ENCODE assay signal across 17 mouse cellular contexts in genomic region chr2:168584408-168584807, GRCm38 (mm10). TPM values are rescaled to one million over a fixed set of nuclear protein-coding genes. Genes with fewer than 3 reads are reported as not detected.
DNase-seq lines count a peak whose midpoint lies in the region; ATAC-seq lines count a peak whose summit lies in the region.
"Had no signal": no experiment of that assay in that cellular context is flagged by ENCODE, and none has a peak within 500 bp of the region (broad histone marks: within the 10 kb centered on the region; RNA-seq: fewer than 3 reads in every experiment).

No protein-coding gene starts in this region.

- H3K27ac ChIP-seq in forebrain, embryonic 13.5 days: 0 out of 2 replicates have a peak overlapping the region, but pooled peaks have one; percentile 25
- H3K27ac ChIP-seq in forebrain, embryonic 12.5 days: no peak overlapping the region
- peak overlapping the region; percentile 85 for H3K27ac ChIP-seq in heart, embryonic 10.5 days
- no peak overlapping the region for H3K27ac ChIP-seq in midbrain, embryonic 13.5 days
- no peak overlapping the region for H3K27ac ChIP-seq in midbrain, embryonic 10.5 days (replicated peaks)
- H3K27ac ChIP-seq in limb, embryonic 13.5 days: no peak overlapping the region
- H3K27ac ChIP-seq in kidney, embryonic 14.5 days (ENCODE audit: low read depth, low read length): no peak overlapping the region
- H3K27ac ChIP-seq: embryonic facial prominence, embryonic 15.5 days; intestine, embryonic 15.5 days; liver, embryonic 15.5 days; lung, embryonic 15.5 days had no signal

- peaks cover 53% of the 10 kb centered on the region for H3K4me1 ChIP-seq in forebrain, embryonic 13.5 days
- peaks cover 38% of the 10 kb centered on the region for H3K4me1 ChIP-seq in forebrain, embryonic 12.5 days
- H3K4me1 ChIP-seq in heart, embryonic 10.5 days: peaks cover 81% of the 10 kb centered on the region
- peaks cover 36% of the 10 kb centered on the region for H3K4me1 ChIP-seq in midbrain, embryonic 13.5 days (replicated peaks)
- peaks cover 48% of the 10 kb centered on the region for H3K4me1 ChIP-seq in midbrain, embryonic 10.5 days
- H3K4me1 ChIP-seq in limb, embryonic 13.5 days: peaks cover 81% of the 10 kb centered on the region
- H3K4me1 ChIP-seq in kidney, embryonic 14.5 days (ENCODE audit: control insufficient read depth, insufficient read depth, low read length): peaks cover 31% of the 10 kb centered on the region

- no peak for ATAC-seq in forebrain, embryonic 13.5 days
- no peak for ATAC-seq in forebrain, embryonic 12.5 days (ENCODE audit: low FRiP score)
- ATAC-seq in midbrain, embryonic 13.5 days: peak; percentile 43; the same call in 1 of the 2 replicates
- no peak for ATAC-seq in limb, embryonic 13.5 days (ENCODE audit: low FRiP score, low read depth)
- no peak for ATAC-seq in kidney, embryonic 14.5 days (ENCODE audit: low FRiP score, low TSS enrichment)
- ATAC-seq: intestine, embryonic 15.5 days had no signal

- H3K4me2 ChIP-seq in forebrain, embryonic 13.5 days: no peak overlapping the region
- H3K4me2 ChIP-seq in forebrain, embryonic 12.5 days: no peak overlapping the region
- H3K4me2 ChIP-seq in midbrain, embryonic 13.5 days (replicated peaks): no peak overlapping the region
- H3K4me2 ChIP-seq in limb, embryonic 13.5 days (replicated peaks): no peak overlapping the region
- no peak overlapping the region for H3K4me2 ChIP-seq in kidney, embryonic 14.5 days (replicated peaks; ENCODE audit: low read depth, low read length)
- H3K4me2 ChIP-seq: embryonic facial prominence, embryonic 15.5 days; intestine, embryonic 15.5 days; liver, embryonic 15.5 days; lung, embryonic 15.5 days had no signal

- DNase-seq in heart, embryonic 10.5 days (ENCODE audit: low spot score): no peak
- no peak for DNase-seq in heart, postnatal 14 days
- no peak for DNase-seq in midbrain, embryonic 10.5 days (ENCODE audit: low spot score)
- DNase-seq: adrenal gland, postnatal 14 days; liver; lung, postnatal 36 days; thymus, adult 18-20 months; thymus, postnatal 4 days had no signal

- intact Hi-C loops in heart, postnatal 14 days (cut with DNase I): no loop called here

- no peaks in the 10 kb centered on the region for H3K36me3 ChIP-seq in forebrain, embryonic 13.5 days (ENCODE audit: poor library complexity, severe bottlenecking)
- H3K36me3 ChIP-seq in forebrain, embryonic 12.5 days (replicated peaks): no peaks in the 10 kb centered on the region
- no peaks in the 10 kb centered on the region for H3K36me3 ChIP-seq in heart, embryonic 10.5 days
- H3K36me3 ChIP-seq in midbrain, embryonic 13.5 days: no peaks in the 10 kb centered on the region
- H3K36me3 ChIP-seq in midbrain, embryonic 10.5 days: no peaks in the 10 kb centered on the region
- H3K36me3 ChIP-seq in limb, embryonic 13.5 days: no peaks in the 10 kb centered on the region
- no peaks in the 10 kb centered on the region for H3K36me3 ChIP-seq in kidney, embryonic 14.5 days (ENCODE audit: control insufficient read depth, insufficient read depth, low read length)
- H3K36me3 ChIP-seq: embryonic facial prominence, embryonic 15.5 days; intestine, embryonic 15.5 days; liver, embryonic 15.5 days; lung, embryonic 15.5 days had no signal

- WGBS in forebrain, embryonic 13.5 days: 68% methylated on average over 8 of the region's 8 CpGs
- 70% methylated on average over 8 of the region's 8 CpGs for WGBS in forebrain, embryonic 12.5 days
- 50% methylated on average over 8 of the region's 8 CpGs for WGBS in heart, embryonic 10.5 days
- WGBS in midbrain, embryonic 13.5 days: 58% methylated on average over 8 of the region's 8 CpGs
- WGBS in midbrain, embryonic 10.5 days: 69% methylated on average over 8 of the region's 8 CpGs
- WGBS in limb, embryonic 13.5 days: 66% methylated on average over 8 of the region's 8 CpGs
- WGBS in kidney, embryonic 14.5 days: 60% methylated on average over 8 of the region's 8 CpGs

- H3K9me3 ChIP-seq in forebrain, embryonic 13.5 days (replicated peaks): no peaks in the 10 kb centered on the region
- H3K9me3 ChIP-seq in forebrain, embryonic 12.5 days: no peaks in the 10 kb centered on the region
- H3K9me3 ChIP-seq in heart, embryonic 10.5 days: no peaks in the 10 kb centered on the region
- no peaks in the 10 kb centered on the region for H3K9me3 ChIP-seq in midbrain, embryonic 13.5 days
- H3K9me3 ChIP-seq in midbrain, embryonic 10.5 days (replicated peaks): no peaks in the 10 kb centered on the region
- no peaks in the 10 kb centered on the region for H3K9me3 ChIP-seq in limb, embryonic 13.5 days
- no peaks in the 10 kb centered on the region for H3K9me3 ChIP-seq in kidney, embryonic 14.5 days (ENCODE audit: control insufficient read depth, low read length)
- H3K9me3 ChIP-seq: embryonic facial prominence, embryonic 15.5 days; intestine, embryonic 15.5 days; liver, embryonic 15.5 days; lung, embryonic 15.5 days had no signal

- peaks cover 8% of the 10 kb centered on the region; the same call in 1 of the 2 replicates for H3K27me3 ChIP-seq in forebrain, embryonic 13.5 days
- peaks cover 20% of the 10 kb centered on the region for H3K27me3 ChIP-seq in forebrain, embryonic 12.5 days
- peaks cover 26% of the 10 kb centered on the region for H3K27me3 ChIP-seq in heart, embryonic 10.5 days (ENCODE audit: insufficient read depth, poor library complexity, severe bottlenecking)
- H3K27me3 ChIP-seq in midbrain, embryonic 13.5 days: peaks cover 13% of the 10 kb centered on the region
- H3K27me3 ChIP-seq in midbrain, embryonic 10.5 days (ENCODE audit: low read depth, poor library complexity, severe bottlenecking): peaks cover 33% of the 10 kb centered on the region
- peaks cover 10% of the 10 kb centered on the region for H3K27me3 ChIP-seq in limb, embryonic 13.5 days
- peaks cover 5% of the 10 kb centered on the region for H3K27me3 ChIP-seq in kidney, embryonic 14.5 days (ENCODE audit: control insufficient read depth, insufficient read depth, low read length)

- no peak overlapping the region for H3K9ac ChIP-seq in forebrain, embryonic 13.5 days
- no peak overlapping the region for H3K9ac ChIP-seq in forebrain, embryonic 12.5 days
- H3K9ac ChIP-seq in midbrain, embryonic 13.5 days (replicated peaks): no peak overlapping the region
- H3K9ac ChIP-seq in limb, embryonic 13.5 days: peak overlapping the region; percentile 19; the same call in 1 of the 2 replicates
- no peak overlapping the region for H3K9ac ChIP-seq in kidney, embryonic 14.5 days (ENCODE audit: low read depth, low read length)
- H3K9ac ChIP-seq: embryonic facial prominence, embryonic 15.5 days; intestine, embryonic 15.5 days; liver, embryonic 15.5 days; lung, embryonic 15.5 days had no signal

- H3K4me3 ChIP-seq in forebrain, embryonic 13.5 days: no peak overlapping the region
- H3K4me3 ChIP-seq in forebrain, embryonic 12.5 days (replicated peaks): no peak overlapping the region
- H3K4me3 ChIP-seq in heart, embryonic 10.5 days: peak overlapping the region; percentile 24; the same call in 1 of the 2 replicates
- no peak overlapping the region for H3K4me3 ChIP-seq in midbrain, embryonic 13.5 days (replicated peaks)
- no peak overlapping the region for H3K4me3 ChIP-seq in midbrain, embryonic 10.5 days
- no peak overlapping the region for H3K4me3 ChIP-seq in limb, embryonic 13.5 days
- H3K4me3 ChIP-seq in kidney, embryonic 14.5 days (ENCODE audit: low read length): no peak overlapping the region
- H3K4me3 ChIP-seq: embryonic facial prominence, embryonic 15.5 days; intestine, embryonic 15.5 days; liver, embryonic 15.5 days; lung, embryonic 15.5 days had no signal

RNA-seq across cellular contexts. Expression of gene Nfatc2, which starts 17.0 kb away (rescaled TPM):
- 1.5 and 1.7 TPM in 2 replicates for polyA plus RNA-seq in forebrain, embryonic 13.5 days (2015; fragmentation: Nextera tagmentation; extraction: Ambion mirVana)
- 0.78 and 1.2 TPM in 2 replicates for polyA plus RNA-seq in forebrain, embryonic 12.5 days (2016; fragmentation: Nextera tagmentation; extraction: Ambion mirVana)
- 2.0 and 4.6 TPM in 2 replicates for polyA plus RNA-seq in heart, embryonic 10.5 days (2016; fragmentation: Nextera tagmentation; extraction: Ambion mirVana)
- 10 to 100 TPM; 15.9 to 17.8 TPM for total RNA-seq in heart, postnatal 14 days (2021)
- 1.7 TPM in 2 replicates for polyA plus RNA-seq in midbrain, embryonic 13.5 days (2015; fragmentation: Nextera tagmentation; extraction: Ambion mirVana)
- polyA plus RNA-seq in midbrain, embryonic 10.5 days (2016; fragmentation: Nextera tagmentation; extraction: Ambion mirVana): 0.54 and 0.61 TPM in 2 replicates
- polyA plus RNA-seq in limb, embryonic 13.5 days (2015; fragmentation: Nextera tagmentation; extraction: Ambion mirVana): 6.3 and 7.3 TPM in 2 replicates
- polyA plus RNA-seq in kidney, embryonic 14.5 days (2014; fragmentation: Nextera tagmentation; extraction: Ambion mirVana): 1.7 and 2.7 TPM in 2 replicates

Comparison
In these comparisons a context has a peak if more than half of its experiments do, and no peak if none do; other contexts are left out.
1. H3K27ac ChIP-seq: peak in forebrain, embryonic 13.5 days (single experiment) and heart, embryonic 10.5 days (single experiment); none in forebrain, embryonic 12.5 days (single experiment), midbrain, embryonic 13.5 days (single experiment), midbrain, embryonic 10.5 days (single experiment), limb, embryonic 13.5 days (single experiment) and kidney, embryonic 14.5 days (single experiment).